Mouse (Mus musculus) liver, embryonic 14.5 days (tissue): ENCODE measurements around the gene Fem1a. TPM values are rescaled to one million over a fixed set of nuclear protein-coding genes. Genes with fewer than 3 reads are reported as not detected.

Source experiments
- ATAC-seq: fragments of 200-750 bp; cut with Nextera tagmentation; 2 replicates; pipeline ENCODE4 v1.8.0; 2017; ENCODE audit warnings: moderate number of reproducible peaks, mild to moderate bottlenecking, moderate library complexity; ENCODE audit not compliant: insufficient read depth
- DNase-seq, 3 experiments: peaks; one replicate each; pipeline ENCODE4 v3.0.0-alpha.2; 2012 to 2013; ENCODE audit warnings: low read depth in 3 of 3, low spot score in 3 of 3
- H3K27ac ChIP-seq: fragments of 300-500 bp; sonication (generic); 2 replicates; pipeline ENCODE4 v1.5.1; 2014; ENCODE audit warnings: moderate library complexity, mild to moderate bottlenecking, control low read depth, inconsistent platforms
- H3K27me3 ChIP-seq: fragments of 300-500 bp; sonication (generic); 2 replicates; pipeline ENCODE4 v1.6.1; 2014; ENCODE audit warnings: mild to moderate bottlenecking, low read length, moderate library complexity; ENCODE audit not compliant: control insufficient read depth, insufficient read depth
- H3K36me3 ChIP-seq: fragments of 300-500 bp; sonication (generic); replicated peaks from 2 replicates; pipeline ENCODE4 v1.6.1; 2014; ENCODE audit warnings: low read depth; ENCODE audit not compliant: control insufficient read depth, insufficient read depth
- H3K4me1 ChIP-seq, 2 experiments: fragments of 200-500 bp in 1 of 2; fragments of 300-500 bp in 1 of 2; sonication (generic) in 1 of 2; replicated peaks; 2 replicates each; pipeline ENCODE4 v1.6.1; 2012 to 2014; ENCODE audit warnings: antibody characterized with exemption in 1 of 2, inconsistent platforms in 1 of 2, low read length in 1 of 2; ENCODE audit not compliant: control insufficient read depth in 2 of 2, insufficient read depth in 2 of 2
- H3K4me2 ChIP-seq: fragments of 300-500 bp; sonication (generic); 2 replicates; pipeline ENCODE4 v1.6.1; 2014; ENCODE audit warnings: low read depth, mild to moderate bottlenecking, control low read depth, moderate library complexity
- H3K4me3 ChIP-seq, 2 experiments: fragments of 200-500 bp in 1 of 2; fragments of 300-500 bp in 1 of 2; sonication (generic) in 1 of 2; 2 replicates each; pipeline ENCODE4 v1.5.1; 2012 to 2014; ENCODE audit warnings: low read depth in 2 of 2, low read length in 2 of 2, mild to moderate bottlenecking in 2 of 2, control low read depth in 1 of 2, inconsistent platforms in 1 of 2, moderate library complexity in 1 of 2; ENCODE audit not compliant: insufficient read depth in 1 of 2
- H3K9ac ChIP-seq: fragments of 300-500 bp; sonication (generic); replicated peaks from 2 replicates; pipeline ENCODE4 v1.6.1; 2014; ENCODE audit warnings: mild to moderate bottlenecking, control low read depth, moderate library complexity
- H3K9me3 ChIP-seq: fragments of 300-500 bp; sonication (generic); 2 replicates; pipeline ENCODE4 v1.6.1; 2016; ENCODE audit warnings: low read length, mixed read lengths; ENCODE audit not compliant: control insufficient read depth
- CTCF ChIP-seq: IDR thresholded peaks from 2 replicates; pipeline ENCODE4 v1.5.1; 2016; ENCODE audit warnings: antibody characterized with exemption, low read depth, control low read depth
- EP300 ChIP-seq: IDR thresholded peaks from 2 replicates; pipeline ENCODE4 v1.6.1; 2016; ENCODE audit warnings: antibody characterized with exemption, low read depth
- WGBS: fragments of 180-500 bp; shearing (Covaris S2); extraction: QIAGEN DNeasy Blood & Tissue Kit; methylation state at CpG from one replicate; pipeline ENCODE4 v1.1.7; 2014; ENCODE audit not compliant: insufficient replicate concordance; 5-methylcytosine and 5-hydroxymethylcytosine counted together
- polyA plus RNA-seq, 2 experiments: library from polyadenylated mRNA; depleted of rRNA in 1 of 2; stranded (reverse) in 1 of 2; unstranded in 1 of 2; fragments of >200 nt; fragmentation: Nextera tagmentation in 1 of 2; extraction: Ambion mirVana in 1 of 2; gene quantifications; 2 replicates each; pipeline versions ENCODE4 v1.2.1 to v1.2.3; 2012 to 2014

Gene Fem1a
- polyA plus RNA-seq, 2 experiments: 4.9 to 5.8 TPM

GRCm38 (mm10) chr17:56212676-56213075 lies 43.9 kb upstream of the Fem1a start:
- no peaks in the 10 kb centered on the region for H3K27me3 ChIP-seq
- H3K9ac ChIP-seq: no peak overlapping the region
- H3K36me3 ChIP-seq: no peaks in the 10 kb centered on the region; the same call in 1 of the 2 replicates
- H3K27ac ChIP-seq: no peak overlapping the region
- H3K9me3 ChIP-seq: no peaks in the 10 kb centered on the region
- 28% methylated on average over 6 of the region's 6 CpGs for WGBS
- ATAC-seq: peak; percentile 55; the same call in 1 of the 2 replicates
- H3K4me1 ChIP-seq: peaks cover 2 to 8% of the 10 kb centered on the region in 2 experiments
- DNase-seq: no peak
- no peak for TF ChIP-seq EP300
- TF ChIP-seq CTCF: no peak
- no peak overlapping the region for H3K4me3 ChIP-seq
- H3K4me2 ChIP-seq: no peak overlapping the region

- Histone ChIP-seq H3K9me3 (no peaks in the 10 kb centered on the region), H3K4me2 (no peak overlapping the region), H3K4me1 (peaks cover 6 to 13% of the 10 kb centered on the region in 2 experiments), H3K4me3 (no peak overlapping the region), H3K9ac (no peak overlapping the region), H3K27me3 (no peaks in the 10 kb centered on the region), H3K36me3 (no peaks in the 10 kb centered on the region; the same call in 1 of the 2 replicates), H3K27ac (no peak overlapping the region)
- no peak for DNase-seq
- 84% methylated on average over 1 of the region's 1 CpGs for WGBS
- TF ChIP-seq CTCF: no peak
- TF ChIP-seq EP300: no peak
- no peak for ATAC-seq
Measured at GRCm38 (mm10) chr17:56214229-56214628, 42.4 kb upstream of the Fem1a start.

GRCm38 (mm10) chr17:56217670-56218069 lies 38.9 kb upstream of the Fem1a start:
- Histone ChIP-seq H3K9ac (peak overlapping the region; percentile 73), H3K4me3 (peak overlapping the region; percentile 82 to 91), H3K27me3 (no peaks in the 10 kb centered on the region), H3K4me2 (peak overlapping the region; percentile 78), H3K9me3 (no peaks in the 10 kb centered on the region), H3K4me1 (peaks cover 8 to 15% of the 10 kb centered on the region in 2 experiments), H3K27ac (no peak overlapping the region), H3K36me3 (no peaks in the 10 kb centered on the region)
- WGBS: 66% methylated on average over 13 of the region's 13 CpGs
- no peak for DNase-seq
- no peak for ATAC-seq
- TF ChIP-seq CTCF (no peak; the same call in 1 of the 2 replicates), EP300 (no peak)

DNA sequence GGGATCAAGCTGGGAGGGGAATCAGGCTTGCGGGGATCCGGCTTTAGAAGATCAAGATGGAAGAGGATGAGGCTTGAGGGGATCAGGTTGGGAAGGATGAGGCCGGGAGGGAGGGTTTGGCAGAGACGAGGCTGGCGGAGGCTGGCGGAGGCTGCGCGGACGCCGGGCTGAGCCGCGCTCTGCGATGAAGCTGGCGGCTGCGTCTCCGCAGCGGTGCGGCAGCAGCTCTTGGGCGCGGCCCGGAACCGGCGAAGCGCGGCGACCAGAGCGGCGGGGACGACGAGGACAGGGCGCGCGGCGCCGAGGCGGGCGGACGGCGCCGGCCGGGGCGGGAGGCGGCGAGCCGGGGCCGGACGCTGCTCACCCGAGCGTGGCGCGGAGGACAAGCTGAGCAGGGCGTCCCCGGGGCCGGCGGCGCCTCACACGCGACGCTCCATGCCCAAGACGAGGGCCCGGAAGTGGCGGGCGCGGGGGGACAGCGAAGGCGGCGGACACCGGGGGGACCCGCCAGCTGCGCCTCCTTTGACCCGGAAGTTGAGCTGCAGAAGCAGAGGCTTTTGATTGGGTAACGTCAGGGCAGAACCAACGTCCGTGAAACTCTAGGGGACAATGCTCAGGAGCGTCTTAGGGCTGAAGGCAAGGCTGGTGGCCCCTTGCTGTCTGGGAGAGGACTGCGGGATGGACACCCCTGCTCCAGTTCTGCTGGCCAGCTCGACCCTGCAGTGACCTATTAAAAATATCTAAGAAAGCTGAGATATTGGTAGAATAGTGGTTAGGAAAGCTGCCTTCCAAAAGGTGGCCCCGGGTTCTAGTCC lies 38.0 kb upstream of the Fem1a start, which contains the start of gene Dpp9:
Gene Dpp9 (minus strand): TSS at position 529 of the 815 bp plus-strand sequence.
- H3K9me3 ChIP-seq: no peaks in the 10 kb centered on the region
- H3K4me1 ChIP-seq: peaks cover 8 to 11% of the 10 kb centered on the region in 2 experiments

GRCm38 (mm10) chr17:56219251-56219650 lies 37.4 kb upstream of the Fem1a start:
- Histone ChIP-seq H3K27ac (peak overlapping the region; percentile 21), H3K4me3 (peak overlapping the region; percentile 82 to 91), H3K9me3 (no peaks in the 10 kb centered on the region), H3K27me3 (no peaks in the 10 kb centered on the region), H3K9ac (peak overlapping the region; percentile 73), H3K4me2 (peak overlapping the region; percentile 78), H3K4me1 (peaks cover 8 to 11% of the 10 kb centered on the region in 2 experiments), H3K36me3 (no peaks in the 10 kb centered on the region)
- no peak for TF ChIP-seq EP300
- TF ChIP-seq CTCF: no peak
- 33% methylated on average over 12 of the region's 12 CpGs for WGBS
- no peak for ATAC-seq
- no peak for DNase-seq

More for the DNA sequence above, 38.0 kb upstream of the Fem1a start, which contains the start of gene Dpp9:
- no peaks in the 10 kb centered on the region for H3K27me3 ChIP-seq
- H3K4me2 ChIP-seq: peak within 1 kb of the TSS; percentile 78
- no peaks in the 10 kb centered on the region for H3K36me3 ChIP-seq
- DNase-seq (peak; percentile 86 to 91 (median 89)), ATAC-seq (peak; percentile 98)
- peak within 1 kb of the TSS; percentile 82 to 91 for H3K4me3 ChIP-seq
- TF ChIP-seq EP300: no peak
- peak; percentile 46 for TF ChIP-seq CTCF
- WGBS: under 1% methylated on average over 72 of the region's 78 CpGs
- peak within 1 kb of the TSS; percentile 21 for H3K27ac ChIP-seq
- peak within 1 kb of the TSS; percentile 73 for H3K9ac ChIP-seq
